In the genomic region with DNA sequence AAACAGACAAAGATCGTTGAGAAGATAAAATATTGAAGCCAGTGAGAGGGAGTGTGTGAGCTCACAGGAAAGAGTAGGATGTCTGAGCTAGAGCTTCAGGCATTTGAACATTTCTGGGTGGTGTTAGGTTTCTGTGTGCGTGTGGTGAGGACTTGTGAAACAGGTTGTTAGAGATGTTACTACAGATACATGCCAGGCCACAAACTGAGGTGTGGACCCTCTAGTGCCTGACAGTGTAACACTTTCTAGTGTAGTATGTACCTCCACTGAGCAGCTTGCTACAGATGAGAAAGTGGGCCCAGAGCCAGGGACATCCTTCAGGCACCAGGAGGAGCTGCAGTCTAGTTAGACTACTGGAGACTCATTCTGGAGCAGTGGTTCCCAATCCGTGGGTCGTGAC, we compare ENCODE assay signal across 10 mouse cellular contexts. TPM values are rescaled to one million over a fixed set of nuclear protein-coding genes. Genes with fewer than 3 reads are reported as not detected.
A peak's percentile ranks its signal among the peaks of the same experiment; 100 is the strongest.
DNase-seq lines count a peak whose midpoint lies in the region; ATAC-seq lines count a peak whose summit lies in the region.
"Had no signal": no experiment of that assay in that cellular context is flagged by ENCODE, and none has a peak within 500 bp of the region (broad histone marks: within the 10 kb centered on the region; RNA-seq: fewer than 3 reads in every experiment).

No protein-coding gene starts in this region.

- H3K27me3 ChIP-seq in heart, embryonic 16.5 days (ENCODE audit: control insufficient read depth, insufficient read depth, low read length), result no peaks in the 10 kb centered on the region
- no peaks in the 10 kb centered on the region for H3K27me3 ChIP-seq in forebrain, embryonic 15.5 days
- H3K27me3 ChIP-seq: liver, embryonic 15.5 days had no signal

- no peaks in the 10 kb centered on the region for H3K9me3 ChIP-seq in heart, embryonic 16.5 days (replicated peaks; ENCODE audit: control insufficient read depth, low read length)
- H3K9me3 ChIP-seq in forebrain, embryonic 15.5 days, result no peaks in the 10 kb centered on the region
- H3K9me3 ChIP-seq: liver, embryonic 15.5 days had no signal

- intact Hi-C loops in heart, postnatal 36 days (cut with DNase I), result no loop called here

- H3K9ac ChIP-seq in heart, embryonic 16.5 days (ENCODE audit: low read length), result no peak overlapping the region
- no peak overlapping the region for H3K9ac ChIP-seq in forebrain, embryonic 15.5 days (replicated peaks)
- H3K9ac ChIP-seq: liver, embryonic 15.5 days had no signal

- peaks cover 16% of the 10 kb centered on the region for H3K4me1 ChIP-seq in heart, embryonic 16.5 days (ENCODE audit: control insufficient read depth, insufficient read depth, low read length)
- H3K4me1 ChIP-seq in forebrain, embryonic 15.5 days, result 0 out of 2 replicates have a peak, but pooled peaks cover 8% of the 10 kb centered on the region
- H3K4me1 ChIP-seq: liver, embryonic 15.5 days had no signal

- no peak overlapping the region for H3K4me2 ChIP-seq in heart, embryonic 16.5 days (ENCODE audit: low read depth, low read length)
- H3K4me2 ChIP-seq in forebrain, embryonic 15.5 days (replicated peaks), result no peak overlapping the region
- H3K4me2 ChIP-seq: liver, embryonic 15.5 days had no signal

- H3K36me3 ChIP-seq in heart, embryonic 16.5 days (ENCODE audit: control insufficient read depth, insufficient read depth), result peaks cover 13% of the 10 kb centered on the region
- peaks cover 26% of the 10 kb centered on the region for H3K36me3 ChIP-seq in forebrain, embryonic 15.5 days

- WGBS in heart, embryonic 16.5 days, result 70% methylated on average over 4 of the region's 4 CpGs
- WGBS in forebrain, embryonic 15.5 days, result 93% methylated on average over 4 of the region's 4 CpGs

- H3K4me3 ChIP-seq in heart, embryonic 16.5 days (ENCODE audit: low read length), result no peak overlapping the region
- H3K4me3 ChIP-seq in forebrain, embryonic 15.5 days, result no peak overlapping the region
- H3K4me3 ChIP-seq: liver, embryonic 15.5 days had no signal

- no peak overlapping the region for H3K27ac ChIP-seq in heart, embryonic 16.5 days (ENCODE audit: low read length)
- no peak overlapping the region for H3K27ac ChIP-seq in forebrain, embryonic 15.5 days (replicated peaks)
- H3K27ac ChIP-seq: liver, embryonic 15.5 days had no signal

- 0 out of 2 replicates have a peak, but pooled peaks have one; percentile 21 for ATAC-seq in heart, embryonic 16.5 days (replicated peaks; ENCODE audit: extremely low read depth, insufficient read depth, low FRiP score)
- 0 out of 2 replicates have a peak, but pooled peaks have one; percentile 23 for ATAC-seq in megakaryocyte progenitor cell, adult 5-6 weeks (replicated peaks; ENCODE audit: poor library complexity)
- ATAC-seq in forebrain, embryonic 15.5 days (replicated peaks), result no peak

- no peak for DNase-seq in heart, postnatal 36 days
- DNase-seq in lung, postnatal 14 days, result peak; percentile 27
- no peak for DNase-seq in lung, adult 18-20 months
- DNase-seq in adrenal gland, postnatal 25 days, result peak; percentile 25
- DNase-seq in embryo, embryonic 10.5 days (ENCODE audit: low spot score), result no peak
- DNase-seq: thymus, postnatal 36 days had no signal

RNA-seq across cellular contexts. Expression of gene Pigp, which starts 30.5 kb away (rescaled TPM):
- polyA plus RNA-seq in heart, embryonic 16.5 days (2015; fragmentation: Nextera tagmentation; extraction: Ambion mirVana), result 105 and 119 TPM in 2 replicates
- 100 to 1,000 TPM in 1 of 2 experiments, 10 to 100 TPM in 1; 99.1 to 103 TPM for total RNA-seq in heart, postnatal 36 days (2021)
- 88.4 and 110 TPM in 2 replicates for total RNA-seq in adrenal gland, postnatal 25 days (2021)
- total RNA-seq in megakaryocyte progenitor cell, adult 5-6 weeks (2015), result 32.7 and 51.4 TPM in 2 replicates
- 9.1 and 18.1 TPM in 2 replicates for total RNA-seq in megakaryocyte progenitor cell, adult 5-6 weeks (2017)
- polyA plus RNA-seq in forebrain, embryonic 15.5 days (2015; fragmentation: Nextera tagmentation; extraction: Ambion mirVana), result 113 and 121 TPM in 2 replicates

RNA-seq across cellular contexts. Expression of gene Ttc3, which starts 31.8 kb away (rescaled TPM):
- polyA plus RNA-seq in heart, embryonic 16.5 days (2015; fragmentation: Nextera tagmentation; extraction: Ambion mirVana), result 141 and 148 TPM in 2 replicates
- total RNA-seq in heart, postnatal 36 days (2021), result 10 to 100 TPM; 75.4 to 82.1 TPM
- 124 and 136 TPM in 2 replicates for total RNA-seq in adrenal gland, postnatal 25 days (2021)
- total RNA-seq in megakaryocyte progenitor cell, adult 5-6 weeks (2015), result 42.6 and 55.9 TPM in 2 replicates
- 113 and 168 TPM in 2 replicates for total RNA-seq in megakaryocyte progenitor cell, adult 5-6 weeks (2017)
- polyA plus RNA-seq in forebrain, embryonic 15.5 days (2015; fragmentation: Nextera tagmentation; extraction: Ambion mirVana), result 783 and 832 TPM in 2 replicates

Comparison
In these comparisons a context has a peak if more than half of its experiments do, and no peak if none do; other contexts are left out.
1. DNase-seq: peak in lung, postnatal 14 days (single experiment) and adrenal gland, postnatal 25 days (single experiment); none in heart, postnatal 36 days (0 of 2), lung, adult 18-20 months (0 of 2) and embryo, embryonic 10.5 days (single experiment).